Mouse (Mus musculus) cerebellum, adult 2 months (tissue): Measurements from ENCODE around the gene B230217C12Rik.

Source experiments
- CTCF ChIP-seq: fragments of 200-500 bp; IDR thresholded peaks from 2 replicates; pipeline ENCODE4 v1.5.1; 2011; ENCODE audit warnings: low read depth, mild to moderate bottlenecking, control low read depth, low read length, moderate library complexity, borderline replicate concordance; ENCODE audit not compliant: insufficient read depth
- POLR2A ChIP-seq: fragments of 200-500 bp; IDR thresholded peaks from 2 replicates; pipeline ENCODE4 v1.6.1; 2011; ENCODE audit warnings: low read length, control low read depth, borderline replicate concordance; ENCODE audit not compliant: insufficient read depth

- TF ChIP-seq CTCF (no peak), POLR2A (no peak)
These were observed 32.5 kb upstream of the B230217C12Rik start for GRCm38 (mm10) chr11:97808093-97808492.
